Mouse (Mus musculus): ENCODE measurements around the gene Slc25a43.

DNA sequence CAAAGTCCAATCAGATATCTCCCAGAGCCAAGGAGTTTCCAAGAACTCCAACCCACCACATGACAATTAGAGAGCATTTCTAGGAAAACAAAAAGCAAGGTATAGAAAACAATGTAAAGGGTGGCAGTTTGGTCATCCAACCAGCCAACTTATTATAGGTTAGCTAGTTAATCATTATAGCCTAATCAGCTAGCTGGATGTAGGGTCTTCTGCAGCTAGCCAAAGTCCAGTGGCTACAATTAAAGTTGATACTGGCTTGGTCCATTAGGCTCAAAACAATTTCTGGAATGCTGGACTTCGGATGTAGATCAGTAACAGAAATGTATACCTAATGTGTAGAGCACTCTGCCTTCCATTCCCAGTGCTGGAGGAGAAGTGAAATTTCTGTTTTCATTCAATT lies 7.1 kb downstream of the Slc25a43 start:
- no peak for TF ChIP-seq CTCF (IDR thresholded peaks at IDR 0.05; ENCODE audit: insufficient read depth, low read depth, low read length)
- TF ChIP-seq POLR2A (IDR thresholded peaks at IDR 0.05; ENCODE audit: insufficient read depth, low read depth, low read length), result no peak
